Mouse (Mus musculus) left cerebral cortex, postnatal 14 days (tissue): ENCODE results near the gene Gm10306. TPM values are rescaled to one million over a fixed set of nuclear protein-coding genes. Genes with fewer than 3 reads are reported as not detected.

Experiments used
- DNase-seq, 2 experiments: peaks; one replicate each; pipeline ENCODE4 v3.0.0; 2021 to 2022; ENCODE audit warnings: low spot score in 2 of 2, mixed read lengths in 1 of 2
- intact Hi-C: fragments of 180-260 bp; cut with DNase I; formaldehyde crosslinking; loops from one replicate; pipeline ENCODE4 v1.15.1; 2025
- long read RNA-seq, 2 experiments: library from polyadenylated mRNA; stranded (forward); transcript quantifications; one replicate each; pipeline ENCODE4 v2.0.0; 2021
- total RNA-seq, 2 experiments: library from RNA; stranded (reverse); gene quantifications; 2 replicates each; pipeline ENCODE4 v1.2.3; 2021

Gm10306 gene
- total RNA-seq: not detected
- long read RNA-seq, experiment 1: 0 reads
- long read RNA-seq, experiment 2: 0 reads

DNA sequence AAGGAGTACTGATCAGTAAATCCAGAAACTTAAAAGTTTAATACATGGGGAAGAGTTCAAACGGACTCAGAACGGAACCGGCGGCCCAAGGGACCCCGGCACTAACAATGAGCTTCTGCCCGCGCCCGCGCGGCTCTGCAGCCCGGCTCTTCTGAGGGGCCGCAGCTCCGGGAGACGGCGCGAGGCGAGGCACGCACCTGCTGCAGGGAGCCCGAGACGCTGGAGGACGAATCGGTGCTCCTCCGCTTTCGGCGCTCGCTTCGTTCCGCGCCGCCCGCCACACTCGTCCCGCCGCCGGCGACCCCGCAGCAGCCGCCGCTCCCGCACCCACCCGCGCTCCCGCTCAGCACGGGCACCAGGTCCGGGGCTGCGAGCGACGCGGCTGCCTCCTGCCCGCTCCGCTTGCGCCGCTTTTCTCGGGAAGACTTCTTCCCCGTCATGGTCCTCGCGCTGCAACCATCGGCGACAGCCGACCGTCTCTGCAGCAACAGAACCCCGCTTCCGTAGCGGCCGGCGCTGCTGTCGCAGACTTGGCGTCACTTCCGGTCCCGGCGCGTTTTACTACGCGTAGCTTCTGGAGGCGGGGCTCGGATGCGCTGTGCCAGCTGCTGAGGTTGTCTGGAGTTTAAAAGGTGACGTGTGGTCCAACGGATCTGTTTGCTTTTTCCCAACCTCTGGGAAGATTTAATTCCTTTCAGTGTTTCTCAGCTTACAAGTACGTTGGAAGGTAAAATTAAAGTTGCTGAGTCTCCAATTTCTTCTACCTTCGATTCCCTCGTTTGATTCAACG is at the start of gene Gm10306, which contains the start of gene Caap1:
Gene Gm10306 (plus strand): TSS at position 282 of the 790 bp plus-strand sequence.
Gene Caap1 (minus strand): TSS at position 532 of the 790 bp plus-strand sequence.
- DNase-seq: peak; percentile 93 to 96
- intact Hi-C loops: no loop called here

DNA sequence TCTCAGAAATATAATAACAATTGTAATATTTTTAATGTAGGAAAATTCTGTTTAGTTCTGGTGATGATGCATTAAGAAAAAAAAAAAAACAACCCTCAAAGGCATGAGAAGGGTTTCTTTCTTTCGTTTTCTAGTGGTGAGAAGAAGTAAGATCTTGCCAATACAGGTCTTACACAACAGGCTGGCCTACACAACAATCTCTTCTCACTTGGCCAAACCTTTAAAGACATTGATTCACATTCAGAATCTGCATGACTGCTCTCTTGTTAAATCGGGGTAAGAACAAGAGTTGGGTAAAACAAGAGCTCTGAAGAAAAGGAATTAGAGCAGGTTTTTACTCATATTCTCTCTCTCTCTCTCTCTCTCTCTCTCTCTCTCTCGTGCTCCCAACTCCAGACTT is 41.0 kb upstream of the Gm10306 start:
- intact Hi-C loops: loop anchor here (10.0 kb wide), 1 partner anchor 501 kb away; no protein-coding TSS in a partner anchor

DNA sequence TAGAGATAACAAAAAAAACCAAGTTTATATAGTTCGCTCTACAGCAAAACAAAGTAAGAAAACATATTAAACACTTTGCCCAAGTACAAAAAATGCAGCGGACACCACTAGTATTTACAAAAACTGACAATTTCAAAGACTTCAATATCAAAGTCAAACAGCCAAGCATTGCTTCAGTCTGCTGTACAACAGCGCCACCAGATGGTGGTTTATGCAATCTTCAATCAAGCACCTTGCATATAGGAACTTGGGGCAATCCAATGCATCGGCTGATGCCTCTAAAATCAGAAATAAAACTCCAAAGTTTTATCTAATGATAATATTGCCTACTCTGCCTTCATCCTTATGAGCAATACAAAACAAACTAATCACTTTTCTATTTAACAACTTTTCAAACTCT is 38.7 kb upstream of the Gm10306 start:
- intact Hi-C loops: loop anchor here (10.0 kb wide), 1 partner anchor 503 kb away; no protein-coding TSS in a partner anchor

More for the DNA sequence above, 41.0 kb upstream of the Gm10306 start:
- no peak for DNase-seq

DNA sequence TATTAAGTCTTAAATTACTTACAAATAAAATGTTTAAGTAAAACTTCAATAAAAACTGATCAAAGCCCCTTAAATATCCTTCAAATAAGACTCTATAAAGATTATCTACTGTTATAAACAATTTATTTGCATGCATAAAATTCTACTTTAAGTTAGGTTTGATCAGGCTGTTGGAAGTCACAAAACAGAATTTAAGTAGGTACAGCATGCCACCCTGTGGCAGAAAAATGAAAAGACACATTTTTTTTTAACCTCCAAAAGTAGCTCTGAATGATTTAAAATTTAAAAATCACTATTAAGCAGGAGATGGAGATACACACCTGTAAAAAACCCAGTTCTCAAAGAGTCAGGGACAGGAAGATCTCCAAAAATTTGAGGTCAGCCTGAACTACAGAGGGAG is 33.0 kb upstream of the Gm10306 start:
- intact Hi-C loops: no loop called here
- peak; percentile 8 to 19 for DNase-seq

More for the DNA sequence above, 38.7 kb upstream of the Gm10306 start:
- DNase-seq: peak; percentile 38 to 75

DNA sequence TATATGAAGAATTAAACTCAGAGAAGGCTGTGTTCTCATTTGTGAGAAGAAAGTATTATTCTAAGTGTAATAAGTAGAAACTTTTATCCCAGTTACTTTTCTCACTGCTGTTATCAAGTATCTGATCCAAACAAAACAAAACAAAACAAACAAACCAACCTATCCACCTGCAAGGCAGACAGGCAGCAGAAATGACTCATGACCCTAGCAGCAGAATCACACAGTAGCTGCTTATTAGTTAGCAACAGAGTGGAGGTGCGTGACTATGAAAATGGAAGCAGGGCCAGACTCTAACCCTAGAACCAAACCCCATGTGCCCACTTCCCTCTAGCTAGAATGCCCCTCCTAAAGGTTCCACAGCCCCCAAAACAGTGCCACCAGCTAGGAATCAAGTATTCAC is 26.9 kb upstream of the Gm10306 start:
- intact Hi-C loops: no loop called here
- no peak for DNase-seq

DNA sequence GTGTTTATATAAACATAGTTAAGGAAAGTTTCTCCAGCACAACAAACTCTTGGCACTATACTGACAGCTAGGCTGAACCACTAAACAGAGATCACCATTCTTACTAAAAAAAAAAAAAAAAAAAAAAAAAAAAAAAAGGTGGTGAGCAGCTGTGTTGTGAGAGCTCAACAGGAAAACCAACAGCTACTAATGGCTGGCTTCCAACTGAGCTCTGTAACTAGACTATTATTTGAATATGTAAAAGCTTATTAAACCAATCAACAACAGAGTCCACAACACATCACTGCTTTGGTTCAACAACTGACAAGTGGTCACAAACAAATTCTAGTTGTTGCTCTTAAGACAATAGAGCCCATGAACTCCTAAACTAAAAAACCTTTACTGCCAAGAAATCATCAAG is 23.1 kb upstream of the Gm10306 start:
- no peak for DNase-seq
- intact Hi-C loops: no loop called here

DNA sequence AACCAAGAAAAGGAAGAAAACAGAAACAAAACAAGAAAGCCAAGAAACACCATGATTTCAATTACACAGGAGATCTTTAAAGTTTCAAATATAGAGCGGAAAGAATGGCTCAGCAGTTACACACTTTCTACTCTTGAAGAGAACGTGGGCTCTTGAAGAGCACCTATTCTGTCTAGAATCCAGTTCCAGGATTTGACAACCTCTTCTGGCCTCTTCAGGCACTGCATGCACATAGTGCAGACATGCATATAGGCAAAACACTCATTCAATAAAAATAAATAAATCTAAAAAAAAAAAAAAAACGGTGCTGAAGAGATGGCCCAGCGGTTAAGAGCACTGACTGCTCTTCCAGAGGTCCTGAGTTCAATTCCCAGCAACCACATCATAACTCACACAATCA is 13.3 kb upstream of the Gm10306 start:
- DNase-seq: no peak
- intact Hi-C loops: no loop called here

DNA sequence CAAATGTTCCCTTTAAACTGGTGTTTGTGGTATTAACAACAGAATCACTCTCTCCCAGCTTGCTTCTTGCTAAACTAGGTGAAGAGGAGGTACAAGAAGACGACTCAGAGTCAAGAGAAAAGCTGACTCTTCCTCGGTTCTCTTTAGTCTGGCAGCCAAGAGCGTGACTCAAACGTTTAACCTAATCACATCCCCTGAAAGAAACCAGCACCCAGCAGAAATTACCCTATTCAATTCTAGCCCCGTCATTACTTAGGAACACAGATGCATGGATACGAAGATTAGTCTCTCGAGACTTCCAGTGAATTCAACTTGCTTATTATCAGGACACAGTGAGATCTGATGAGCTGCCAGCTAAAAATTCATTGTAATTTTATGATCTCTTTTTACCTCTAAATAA is 12.0 kb upstream of the Gm10306 start:
- intact Hi-C loops: no loop called here
- no peak for DNase-seq

DNA sequence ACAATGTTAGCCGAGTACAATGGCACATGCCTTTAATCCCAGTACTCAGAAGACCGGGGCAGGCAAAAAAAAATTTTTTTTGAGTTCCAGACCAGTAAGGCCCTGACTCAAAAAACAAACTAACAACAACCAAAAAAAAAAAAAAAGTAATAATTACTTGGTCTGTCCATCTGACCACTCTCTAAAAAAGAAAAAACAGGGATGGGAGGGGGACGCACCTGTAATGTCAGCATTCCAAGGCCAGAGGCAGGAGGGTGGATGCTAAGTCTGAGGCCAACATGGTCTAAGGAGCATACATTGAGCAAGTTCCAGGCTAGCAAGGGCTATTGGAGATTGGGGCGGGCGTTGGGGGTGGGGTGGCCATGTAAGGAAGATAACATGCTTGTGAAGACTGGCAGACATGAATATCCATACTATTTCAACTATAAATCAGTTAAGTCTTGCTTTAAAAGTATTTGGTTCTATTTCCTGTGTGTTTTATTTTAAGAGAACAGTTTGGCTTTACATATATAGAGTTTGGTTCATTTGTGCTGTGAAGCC is 1.3 kb upstream of the Gm10306 start:
- intact Hi-C loops: no loop called here
- no peak for DNase-seq

DNA sequence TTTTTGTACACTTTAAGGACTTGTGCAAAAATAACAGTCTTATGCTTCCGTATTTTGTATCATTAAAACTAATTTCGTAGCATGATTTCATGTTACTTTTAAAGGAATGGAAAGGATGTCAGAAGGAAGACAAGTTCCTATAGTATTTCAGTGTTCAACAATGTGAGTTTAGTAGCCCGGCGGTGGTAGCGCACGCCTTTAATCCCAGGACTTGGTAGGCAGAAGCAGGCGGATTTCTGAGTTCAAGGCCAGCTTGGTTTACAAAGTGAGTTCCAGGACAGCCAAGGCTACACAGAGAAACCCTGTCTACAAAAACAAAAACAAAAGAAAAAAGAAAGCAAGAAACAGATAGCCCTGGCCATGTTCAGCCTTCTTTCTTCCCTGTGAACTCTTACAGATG is 799 bp downstream of the Gm10306 start:
- DNase-seq: no peak
- intact Hi-C loops: no loop called here

DNA sequence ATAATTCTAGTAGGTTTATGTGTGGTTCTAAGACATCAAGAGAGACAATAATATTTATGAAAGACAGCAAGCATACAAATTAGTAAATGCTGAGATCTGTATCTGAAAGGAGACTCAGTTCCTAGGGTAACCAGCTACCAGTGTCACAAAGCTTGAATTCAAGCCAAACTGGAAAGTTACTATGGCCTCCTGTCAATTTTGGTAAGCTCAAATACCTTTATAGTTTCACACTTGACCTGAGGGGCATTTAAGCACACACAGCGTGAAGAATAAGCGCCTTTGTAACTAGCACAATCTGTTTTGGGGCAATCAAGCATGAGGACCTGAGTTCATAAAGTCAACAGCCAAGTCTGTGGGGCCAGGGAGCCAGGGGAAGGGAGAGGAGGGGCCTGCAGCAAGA is 2.9 kb downstream of the Gm10306 start:
- no peak for DNase-seq
- intact Hi-C loops: no loop called here

DNA sequence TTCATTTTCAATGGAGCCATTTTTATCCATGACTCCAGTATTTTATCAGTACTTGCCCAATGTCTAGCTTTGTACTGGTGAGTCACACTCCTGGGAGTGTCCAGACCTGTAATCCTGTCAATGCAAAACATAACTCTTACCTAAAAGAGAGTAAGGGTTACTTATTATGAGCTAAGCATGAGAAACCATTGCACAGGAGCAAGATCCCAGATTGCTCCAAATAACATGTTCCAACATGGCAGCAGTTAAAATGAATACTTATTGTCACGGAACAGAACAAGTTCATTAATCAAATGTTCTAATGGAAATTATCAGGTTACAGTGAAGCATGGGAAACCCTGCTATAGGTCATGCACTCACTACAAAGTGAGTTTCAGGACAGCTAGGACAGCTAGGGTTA is 4.0 kb downstream of the Gm10306 start:
- DNase-seq: no peak
- intact Hi-C loops: no loop called here

DNA sequence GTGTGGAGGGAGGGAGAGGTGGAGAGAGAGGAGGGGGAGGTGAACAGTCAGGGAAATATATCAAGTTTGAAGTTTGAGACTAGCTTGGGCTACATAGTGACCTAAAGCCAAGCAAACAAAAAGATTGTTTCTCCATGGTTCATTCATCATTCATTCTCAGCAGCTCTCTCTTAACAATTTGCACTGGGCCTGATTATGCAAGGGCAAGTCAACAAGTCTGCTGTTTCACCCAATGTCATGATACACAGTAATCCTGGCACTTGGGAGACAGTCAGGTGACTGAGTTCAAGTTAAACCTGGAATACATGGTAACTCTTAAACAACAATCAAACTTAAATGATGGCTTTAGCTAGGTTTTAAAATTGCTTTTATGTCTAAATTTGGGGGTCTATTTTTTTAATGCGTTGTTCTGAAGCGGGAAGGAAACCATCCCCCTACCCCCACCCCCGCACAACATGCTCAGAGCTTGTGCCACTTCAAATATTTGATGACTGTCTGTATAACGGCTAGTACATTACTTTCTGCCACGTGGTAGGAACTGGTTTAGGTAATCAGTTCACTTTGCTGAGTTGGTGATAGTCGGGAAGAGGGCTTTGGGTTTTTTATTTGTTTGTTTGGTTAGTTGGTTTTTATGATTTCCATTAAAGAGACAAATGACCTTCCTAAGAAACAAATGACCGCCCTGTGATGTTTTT is 5.8 kb downstream of the Gm10306 start:
- intact Hi-C loops: no loop called here
- DNase-seq: no peak

DNA sequence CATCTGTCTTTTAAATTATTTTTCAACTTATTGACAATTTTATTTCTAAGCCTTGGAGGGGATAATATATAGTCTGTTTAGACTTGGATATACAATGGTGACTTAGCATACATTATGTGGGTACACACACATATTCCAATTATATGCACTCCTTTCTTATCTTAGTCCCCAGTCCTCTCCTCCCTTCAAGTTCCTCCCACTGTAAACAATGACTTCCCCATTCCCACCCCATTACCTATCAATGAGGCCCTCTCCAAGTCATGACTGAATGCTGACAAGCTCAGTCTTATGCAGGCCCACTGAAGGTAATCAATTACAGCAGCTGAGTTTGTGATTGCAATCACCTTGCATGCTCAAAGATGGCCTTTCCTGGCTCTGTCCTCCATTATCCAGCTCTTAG is 8.0 kb downstream of the Gm10306 start:
- DNase-seq: no peak
- intact Hi-C loops: no loop called here

DNA sequence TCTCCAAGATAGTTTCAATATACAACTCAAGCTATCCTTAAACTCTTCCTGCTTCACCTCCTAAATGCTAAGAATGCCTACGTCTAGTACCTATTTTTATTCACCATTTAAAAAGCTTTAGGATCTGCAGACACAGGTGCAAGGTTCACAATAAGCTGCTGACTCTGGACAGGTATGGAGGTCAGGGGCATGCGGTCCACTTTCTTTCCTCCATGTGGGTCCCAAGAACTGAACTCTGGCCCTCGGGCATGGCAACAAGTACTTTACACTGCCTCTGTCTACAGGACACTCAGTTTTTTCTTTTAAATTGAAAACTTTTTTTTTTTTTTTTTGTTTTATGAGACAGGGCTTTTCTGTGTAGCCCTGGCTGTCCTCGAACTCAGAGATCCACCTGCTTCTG is 16.3 kb downstream of the Gm10306 start:
- intact Hi-C loops: no loop called here
- no peak for DNase-seq

DNA sequence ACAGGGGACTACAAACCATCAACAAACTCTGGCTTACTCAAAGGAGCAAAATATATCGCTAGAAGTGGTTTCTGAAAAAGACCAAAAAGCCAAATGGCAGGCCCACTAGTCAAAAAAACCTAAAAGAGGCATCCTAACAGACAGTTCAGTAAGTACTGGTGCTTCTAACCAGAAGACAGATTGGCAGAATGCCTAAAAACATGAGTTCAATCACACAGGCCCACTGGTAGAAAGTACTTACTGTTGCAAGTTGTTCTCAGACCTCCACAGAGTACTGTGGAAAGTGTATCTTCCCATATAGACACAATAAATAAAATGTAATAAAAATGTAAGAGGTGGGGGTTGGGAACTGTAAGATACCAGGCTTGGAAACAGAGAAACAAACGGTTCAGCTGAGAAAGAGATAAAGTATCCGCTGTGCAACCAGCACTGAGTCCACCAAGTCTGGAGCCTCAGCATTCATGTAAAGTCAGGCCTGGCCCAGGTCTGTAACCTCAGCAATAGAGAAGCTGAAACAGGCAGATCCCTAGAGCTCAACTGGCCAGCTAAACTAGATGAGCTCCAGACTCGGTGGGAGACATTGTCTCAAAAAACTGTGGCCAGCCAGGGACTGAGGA is 35.5 kb downstream of the Gm10306 start:
- no peak for DNase-seq
- intact Hi-C loops: no loop called here

DNA sequence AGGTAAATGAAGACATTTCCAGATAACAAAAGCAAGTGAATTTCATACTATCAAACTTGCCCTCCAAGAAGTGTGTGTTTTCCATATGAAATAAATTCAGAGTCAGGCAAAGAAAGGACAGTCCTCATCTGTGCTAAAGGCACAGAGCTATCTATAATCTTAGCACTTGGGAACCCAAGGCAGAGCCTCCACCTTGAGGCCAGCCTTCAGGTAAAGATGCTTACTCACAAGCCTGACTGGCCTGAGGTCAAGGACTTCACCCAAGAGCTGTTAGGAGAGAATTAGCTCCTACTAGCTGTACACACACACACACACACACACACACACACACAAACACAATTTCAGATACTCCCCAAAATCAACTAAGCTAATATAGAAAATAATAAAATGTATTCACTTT is 36.4 kb downstream of the Gm10306 start:
- intact Hi-C loops: no loop called here

DNA sequence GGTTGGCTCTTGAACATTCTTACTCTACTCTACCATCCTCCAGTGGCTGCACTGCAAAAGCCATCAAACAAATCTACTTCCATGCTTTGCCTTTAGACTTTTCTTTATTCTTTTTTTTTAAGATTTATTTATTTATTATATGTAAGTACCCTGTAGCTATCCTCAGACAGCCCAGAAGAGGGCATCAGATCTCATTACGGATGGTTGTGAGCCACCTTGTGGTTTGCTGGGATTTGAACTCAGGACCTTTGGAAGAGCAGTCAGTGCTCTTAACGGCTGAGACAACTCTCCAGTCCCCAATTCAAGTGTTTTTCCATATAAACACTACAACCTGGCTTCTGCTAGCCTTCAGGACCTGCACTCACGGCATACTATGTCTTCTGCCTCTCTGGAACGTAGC is 45.0 kb downstream of the Gm10306 start:
- peak in 1 of 2 experiments; percentile 26 for DNase-seq
- intact Hi-C loops: no loop called here

More for the DNA sequence above, 36.4 kb downstream of the Gm10306 start:
- no peak for DNase-seq

DNA sequence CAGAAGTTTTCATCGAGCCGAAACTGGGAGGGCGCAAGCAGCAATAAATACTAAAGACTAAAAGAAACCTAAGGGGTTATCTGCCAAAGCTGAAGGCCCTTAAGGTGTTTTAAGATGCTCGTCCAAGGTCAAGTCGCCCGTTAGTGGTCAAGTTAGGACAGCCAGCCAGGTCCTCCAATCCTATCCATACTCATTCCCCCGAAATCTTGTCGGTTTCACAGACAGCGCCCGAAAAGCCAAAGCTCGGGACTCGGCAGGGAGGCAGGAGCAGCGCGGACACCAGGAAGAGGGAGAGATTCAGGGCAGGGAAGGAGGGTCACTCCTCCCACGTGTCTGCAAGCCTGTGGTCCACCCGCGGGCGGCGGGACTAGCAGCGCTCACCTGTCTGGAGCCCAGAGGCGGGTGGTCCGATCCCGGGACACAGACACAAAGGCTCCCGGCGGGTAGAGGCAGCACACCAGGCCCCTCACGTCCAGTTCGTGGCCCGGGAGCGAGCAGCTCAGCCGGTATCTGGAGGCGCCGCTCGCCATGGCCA is 46.2 kb downstream of the Gm10306 start:
- intact Hi-C loops: no loop called here
- DNase-seq: no peak
